Mouse (Mus musculus) ES-Bruce4 (cell line): ENCODE measurements around the gene Thada. TPM values are rescaled to one million over a fixed set of nuclear protein-coding genes. Genes with fewer than 3 reads are reported as not detected.

Experiments
- H3K27ac ChIP-seq: 2 replicates; pipeline ENCODE4 v1.5.1; 2012; ENCODE audit warnings: low read length, inconsistent platforms; ENCODE audit not compliant: insufficient read depth
- H3K27me3 ChIP-seq: 2 replicates; pipeline ENCODE4 v1.6.1; 2012; ENCODE audit warnings: mild to moderate bottlenecking, low read length, inconsistent platforms; ENCODE audit not compliant: control insufficient read depth, poor library complexity, insufficient read depth, severe bottlenecking
- H3K36me3 ChIP-seq: 2 replicates; pipeline ENCODE4 v1.6.1; 2012; ENCODE audit warnings: inconsistent platforms, mild to moderate bottlenecking, low read length, moderate library complexity; ENCODE audit not compliant: control insufficient read depth, poor library complexity, insufficient read depth, severe bottlenecking
- H3K4me1 ChIP-seq: one replicate; pipeline ENCODE4 v1.8.1; 2011; ENCODE audit warnings: low read length; ENCODE audit not compliant: control insufficient read depth, insufficient read depth
- H3K4me3 ChIP-seq: 2 replicates; pipeline ENCODE4 v1.5.1; 2011; ENCODE audit warnings: low read depth, mild to moderate bottlenecking, low read length
- H3K9ac ChIP-seq: 2 replicates; pipeline ENCODE4 v1.6.1; 2012; ENCODE audit warnings: low read depth, mild to moderate bottlenecking, inconsistent platforms; ENCODE audit not compliant: poor library complexity, severe bottlenecking
- H3K9me3 ChIP-seq: replicated peaks from 2 replicates; pipeline ENCODE4 v1.6.1; 2012; ENCODE audit warnings: mild to moderate bottlenecking, low read length, inconsistent platforms; ENCODE audit not compliant: control insufficient read depth, poor library complexity, insufficient read depth, severe bottlenecking
- CTCF ChIP-seq: IDR thresholded peaks from one replicate; pipeline ENCODE4 v1.8.1; 2011; ENCODE audit warnings: low read depth, low read length
- EP300 ChIP-seq: IDR thresholded peaks from 2 replicates; pipeline ENCODE4 v1.6.1; 2011; ENCODE audit warnings: low read depth, low read length; ENCODE audit not compliant: insufficient read depth
- POLR2A ChIP-seq: IDR thresholded peaks from one replicate; pipeline ENCODE4 v1.8.1; 2011; ENCODE audit warnings: low read length; ENCODE audit not compliant: insufficient read depth
- polyA plus RNA-seq: library from polyadenylated mRNA; stranded (reverse); fragments of >200 nt; gene quantifications from 2 replicates; pipeline ENCODE4 v1.2.4, GENCODE M21; 2011; ENCODE audit warnings: low read depth; ENCODE audit not compliant: missing spikeins, insufficient read depth, insufficient read length

The Thada gene
- polyA plus RNA-seq, 1 experiment, result 38.0 TPM

DNA sequence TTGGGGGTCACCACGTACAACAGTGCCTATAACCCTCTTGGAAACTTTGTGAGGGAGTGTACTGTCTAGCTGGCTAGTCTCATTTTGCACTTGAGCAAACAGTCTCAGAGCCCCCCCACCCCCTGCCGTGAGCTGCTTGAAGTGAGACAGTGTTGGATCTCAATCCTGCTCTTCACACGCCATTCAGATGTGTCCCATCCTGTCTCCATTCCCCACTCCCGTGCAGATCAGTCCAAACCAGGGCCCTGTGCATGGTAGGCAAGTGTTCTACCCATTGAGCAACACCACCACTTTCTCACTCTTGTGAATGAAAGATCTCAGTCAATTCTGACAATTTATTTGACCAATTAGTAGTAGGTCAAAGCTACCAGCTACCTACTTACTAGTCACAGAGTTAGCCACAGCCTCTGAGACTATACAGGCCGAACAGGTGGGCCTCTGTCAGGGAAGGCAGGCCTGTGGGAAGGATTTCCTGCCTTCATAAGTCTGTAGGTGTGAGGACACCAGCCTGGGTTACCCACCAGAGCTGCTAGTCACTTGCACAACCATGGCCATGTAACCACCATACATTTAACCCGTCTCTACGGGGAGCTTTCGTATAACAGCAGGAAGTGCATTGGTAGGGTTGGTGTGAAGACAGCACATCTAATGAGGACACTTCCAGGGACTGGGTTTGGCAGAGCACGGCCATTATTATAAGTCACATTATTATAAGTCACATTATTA lies 299.7 kb downstream of the Thada start:
- H3K4me3 ChIP-seq, result no peak overlapping the region
- no peak overlapping the region for H3K9ac ChIP-seq
- TF ChIP-seq EP300 (no peak), POLR2A (no peak), CTCF (no peak)
- H3K4me1 ChIP-seq, result no peaks in the 10 kb centered on the region
- no peaks in the 10 kb centered on the region for H3K27me3 ChIP-seq
- H3K9me3 ChIP-seq, result no peaks in the 10 kb centered on the region
- H3K27ac ChIP-seq, result no peak overlapping the region
- no peaks in the 10 kb centered on the region for H3K36me3 ChIP-seq

DNA sequence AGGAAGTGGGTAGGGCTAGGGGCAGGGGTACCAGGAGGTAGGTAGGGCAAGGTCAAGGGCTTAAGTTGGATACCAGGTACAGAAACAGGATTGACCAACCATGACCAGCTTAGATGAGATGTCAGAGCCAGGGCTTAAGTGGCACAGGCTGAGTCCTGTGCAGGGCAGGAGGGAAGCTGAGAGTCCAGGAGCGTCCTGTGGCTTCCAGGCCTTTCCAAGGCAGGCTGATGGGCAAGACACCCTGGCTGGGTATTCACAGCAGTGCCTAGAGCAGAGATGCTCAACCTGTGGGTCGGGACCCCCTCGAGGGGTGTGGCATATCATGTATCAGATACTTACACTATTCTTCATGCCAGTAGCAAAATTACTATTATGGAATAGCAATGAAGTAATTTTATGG lies 300.3 kb downstream of the Thada start:
- TF ChIP-seq CTCF, result no peak
- no peak for TF ChIP-seq EP300
- TF ChIP-seq POLR2A, result no peak
- H3K9me3 ChIP-seq, result no peaks in the 10 kb centered on the region
- no peak overlapping the region for H3K9ac ChIP-seq
- peaks cover 3% of the 10 kb centered on the region for H3K4me1 ChIP-seq
- H3K36me3 ChIP-seq, result no peaks in the 10 kb centered on the region
- H3K4me3 ChIP-seq, result no peak overlapping the region
- H3K27me3 ChIP-seq, result no peaks in the 10 kb centered on the region
- H3K27ac ChIP-seq, result no peak overlapping the region

DNA sequence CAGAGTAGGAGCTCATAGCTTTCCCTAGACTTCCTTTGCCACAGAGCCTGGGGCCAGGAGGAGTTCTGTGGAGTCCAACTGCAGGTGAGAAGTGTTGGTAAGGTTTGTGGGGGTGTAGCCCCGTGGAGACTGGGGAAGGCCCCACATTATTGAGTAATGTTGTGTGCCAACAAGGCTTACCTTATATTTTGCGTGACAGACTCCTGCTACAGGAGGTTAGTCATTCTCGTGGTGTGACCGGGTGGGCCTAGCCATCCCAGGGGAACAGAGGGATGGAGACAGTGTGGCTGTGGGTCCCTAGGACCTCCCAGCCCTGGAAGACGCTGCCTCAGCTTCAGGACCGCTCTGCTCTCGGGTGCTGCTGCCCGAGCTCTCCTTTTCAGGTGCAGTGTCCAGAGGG lies 301.9 kb downstream of the Thada start:
- no peaks in the 10 kb centered on the region for H3K9me3 ChIP-seq
- no peak overlapping the region for H3K27ac ChIP-seq

DNA sequence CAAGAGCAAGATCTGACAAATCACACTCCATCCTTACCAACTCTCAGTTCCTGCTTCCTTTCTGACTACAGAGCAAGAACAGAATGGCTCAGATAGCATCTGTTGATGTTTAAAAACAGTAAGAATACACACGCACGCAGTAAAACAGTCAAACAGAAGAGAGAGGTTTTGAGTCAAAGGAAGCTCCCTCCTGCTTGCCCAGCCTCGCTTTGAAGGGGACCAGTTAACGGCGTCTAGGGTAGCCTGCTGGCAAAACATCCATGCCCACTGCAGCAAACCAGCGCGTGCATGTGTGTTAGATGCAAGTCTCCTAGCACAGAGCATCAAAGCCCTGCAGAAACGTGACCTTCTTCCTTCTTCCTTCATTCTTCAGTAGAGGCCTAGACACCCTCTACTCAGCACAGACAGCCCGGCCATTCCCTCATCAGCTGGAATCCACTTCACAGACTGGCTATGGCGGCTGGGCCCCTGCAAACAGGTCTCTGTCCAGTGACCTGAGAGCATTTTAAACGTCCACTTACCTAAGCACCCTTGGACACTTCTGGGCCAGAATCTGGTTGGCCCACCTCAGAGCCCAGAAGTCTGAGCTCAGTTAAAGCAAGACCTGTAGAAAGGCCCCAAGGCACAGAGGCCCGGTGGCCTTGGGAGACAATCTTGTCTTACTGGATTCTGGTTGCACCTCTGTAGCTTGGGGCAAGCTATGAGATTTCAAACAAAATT lies 302.8 kb downstream of the Thada start:
- Histone ChIP-seq H3K27me3 (no peaks in the 10 kb centered on the region), H3K36me3 (no peaks in the 10 kb centered on the region), H3K4me1 (peaks cover 3% of the 10 kb centered on the region), H3K27ac (no peak overlapping the region), H3K9ac (no peak overlapping the region), H3K9me3 (no peaks in the 10 kb centered on the region), H3K4me3 (no peak overlapping the region)
- TF ChIP-seq POLR2A, result no peak
- no peak for TF ChIP-seq CTCF
- TF ChIP-seq EP300, result no peak

More for the DNA sequence above, 301.9 kb downstream of the Thada start:
- Histone ChIP-seq H3K27me3 (no peaks in the 10 kb centered on the region), H3K4me3 (no peak overlapping the region), H3K9ac (no peak overlapping the region), H3K4me1 (peaks cover 3% of the 10 kb centered on the region), H3K36me3 (no peaks in the 10 kb centered on the region)
- no peak for TF ChIP-seq CTCF
- TF ChIP-seq POLR2A, result no peak
- no peak for TF ChIP-seq EP300

DNA sequence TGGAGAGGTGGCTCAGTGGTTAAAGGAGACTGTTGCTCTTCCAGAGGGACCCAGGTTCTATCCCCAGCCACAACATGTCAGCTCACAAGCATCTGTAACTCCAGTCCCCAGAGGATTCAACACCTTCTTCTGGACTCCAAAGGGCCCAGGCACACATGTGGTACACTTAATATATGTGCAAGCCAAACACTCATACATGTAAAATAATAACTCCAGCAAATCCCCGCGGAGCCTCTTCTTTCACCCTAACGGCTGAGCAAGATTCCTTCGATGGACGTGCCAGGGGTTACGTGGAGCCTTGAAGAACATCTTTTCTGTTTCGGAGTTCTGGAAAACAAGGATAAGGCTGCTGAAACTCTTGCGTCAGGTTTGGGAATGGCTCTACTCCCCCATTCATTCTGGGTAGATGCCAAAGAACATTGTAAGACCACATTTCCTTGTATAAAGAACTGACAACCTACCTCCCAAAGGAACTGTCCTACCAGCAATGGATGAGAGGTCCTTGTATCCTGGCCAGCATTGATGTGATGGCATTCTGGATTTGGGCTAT lies 303.7 kb downstream of the Thada start:
- H3K4me3 ChIP-seq, result no peak overlapping the region
- TF ChIP-seq EP300 (no peak), CTCF (no peak), POLR2A (no peak)
- no peak overlapping the region for H3K27ac ChIP-seq
- no peaks in the 10 kb centered on the region for H3K9me3 ChIP-seq
- no peak overlapping the region for H3K9ac ChIP-seq
- H3K36me3 ChIP-seq, result no peaks in the 10 kb centered on the region
- no peaks in the 10 kb centered on the region for H3K27me3 ChIP-seq
- peaks cover 3% of the 10 kb centered on the region for H3K4me1 ChIP-seq

DNA sequence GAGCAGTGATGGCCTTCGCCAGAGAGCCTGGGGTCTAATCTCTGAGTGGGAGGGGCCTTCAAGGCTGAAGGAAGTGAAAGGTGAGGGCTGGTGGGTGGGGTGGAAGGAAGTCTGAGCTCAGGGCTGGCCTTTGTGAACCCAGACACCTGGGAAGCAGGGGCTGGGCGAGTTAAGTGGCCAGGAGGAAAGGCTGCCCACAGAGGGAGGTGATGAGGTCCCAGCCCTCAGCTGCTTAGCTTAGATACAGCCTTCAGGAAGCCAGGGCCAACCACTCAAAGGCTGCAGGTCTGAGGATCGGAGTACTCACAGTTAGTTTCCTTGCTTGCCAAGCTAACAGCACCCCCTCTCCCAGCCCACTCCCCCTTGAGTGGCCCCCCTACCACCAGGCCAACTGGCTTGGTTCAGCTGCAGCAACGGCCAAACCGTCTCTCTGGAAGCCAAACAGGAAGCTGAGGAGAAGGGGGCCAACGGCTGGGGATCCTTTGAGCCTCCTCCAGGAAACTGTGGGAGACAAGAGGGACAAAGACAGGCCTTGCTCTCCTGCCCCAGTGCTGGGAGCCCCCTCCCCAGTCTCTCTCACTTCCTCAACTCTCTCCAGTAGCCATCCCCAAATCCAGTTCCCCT lies 304.7 kb downstream of the Thada start:
- H3K4me1 ChIP-seq, result peaks cover 3% of the 10 kb centered on the region

More for the DNA sequence above, 304.7 kb downstream of the Thada start:
- Histone ChIP-seq H3K27me3 (no peaks in the 10 kb centered on the region), H3K9ac (no peak overlapping the region), H3K27ac (no peak overlapping the region), H3K9me3 (no peaks in the 10 kb centered on the region), H3K4me3 (no peak overlapping the region), H3K36me3 (no peaks in the 10 kb centered on the region)
- TF ChIP-seq CTCF (no peak), EP300 (no peak), POLR2A (no peak)
